Mouse (Mus musculus): ENCODE measurements around the gene Rpl29. TPM values are rescaled to one million over a fixed set of nuclear protein-coding genes. Genes with fewer than 3 reads are reported as not detected.

The Rpl29 gene
- polyA plus RNA-seq, 1 experiment from 2014 or later: 620 TPM

GRCm38 (mm10) chr9:106473753-106474105 lies 44.5 kb downstream of the Rpl29 start:
- Histone ChIP-seq H3K36me3 (ENCODE audit: control insufficient read depth, insufficient read depth, low read length) (no peaks in the 10 kb centered on the region), H3K4me1 (ENCODE audit: control insufficient read depth, insufficient read depth, low read depth, low read length) (peaks cover 9% of the 10 kb centered on the region), H3K27ac (ENCODE audit: low read depth, low read length) (no peak overlapping the region), H3K9ac (ENCODE audit: low read depth, low read length) (no peak overlapping the region), H3K27me3 (replicated peaks; ENCODE audit: control insufficient read depth, insufficient read depth, low read length) (no peaks in the 10 kb centered on the region), H3K4me3 (ENCODE audit: low read length) (no peak overlapping the region), H3K9me3 (ENCODE audit: control insufficient read depth, low read length) (no peaks in the 10 kb centered on the region), H3K4me2 (ENCODE audit: low read length) (no peak overlapping the region)
- 81% methylated on average over 5 of the region's 5 CpGs for WGBS
- no peak for ATAC-seq

GRCm38 (mm10) chr9:106474456-106474855 lies 45.2 kb downstream of the Rpl29 start:
- Histone ChIP-seq H3K4me3 (ENCODE audit: low read length) (no peak overlapping the region), H3K36me3 (ENCODE audit: control insufficient read depth, insufficient read depth, low read length) (no peaks in the 10 kb centered on the region), H3K27ac (ENCODE audit: low read depth, low read length) (no peak overlapping the region), H3K4me2 (ENCODE audit: low read length) (no peak overlapping the region), H3K9ac (ENCODE audit: low read depth, low read length) (peak overlapping the region; percentile 36), H3K27me3 (replicated peaks; ENCODE audit: control insufficient read depth, insufficient read depth, low read length) (no peaks in the 10 kb centered on the region), H3K9me3 (ENCODE audit: control insufficient read depth, low read length) (no peaks in the 10 kb centered on the region), H3K4me1 (ENCODE audit: control insufficient read depth, insufficient read depth, low read depth, low read length) (peaks cover 10% of the 10 kb centered on the region)
- no peak for ATAC-seq
- WGBS: 2% methylated on average over 6 of the region's 6 CpGs

- Histone ChIP-seq H3K4me3 (ENCODE audit: low read length) (no peak overlapping the region), H3K27me3 (replicated peaks; ENCODE audit: control insufficient read depth, insufficient read depth, low read length) (no peaks in the 10 kb centered on the region), H3K36me3 (ENCODE audit: control insufficient read depth, insufficient read depth, low read length) (no peaks in the 10 kb centered on the region), H3K4me1 (ENCODE audit: control insufficient read depth, insufficient read depth, low read depth, low read length) (peaks cover 10% of the 10 kb centered on the region), H3K9me3 (ENCODE audit: control insufficient read depth, low read length) (no peaks in the 10 kb centered on the region), H3K27ac (ENCODE audit: low read depth, low read length) (no peak overlapping the region), H3K4me2 (ENCODE audit: low read length) (no peak overlapping the region), H3K9ac (ENCODE audit: low read depth, low read length) (no peak overlapping the region)
- no peak for ATAC-seq
- 60% methylated on average over 7 of the region's 7 CpGs for WGBS
Observed at GRCm38 (mm10) chr9:106475046-106475445, 45.8 kb downstream of the Rpl29 start.

- Histone ChIP-seq H3K27ac (ENCODE audit: low read depth, low read length) (no peak within 1 kb of the TSS), H3K4me1 (ENCODE audit: control insufficient read depth, insufficient read depth, low read depth, low read length) (peaks cover 10% of the 10 kb centered on the region), H3K4me2 (ENCODE audit: low read length) (peak within 1 kb of the TSS; percentile 44), H3K27me3 (replicated peaks; ENCODE audit: control insufficient read depth, insufficient read depth, low read length) (no peaks in the 10 kb centered on the region), H3K9me3 (ENCODE audit: control insufficient read depth, low read length) (no peaks in the 10 kb centered on the region), H3K36me3 (ENCODE audit: control insufficient read depth, insufficient read depth, low read length) (no peaks in the 10 kb centered on the region), H3K4me3 (ENCODE audit: low read length) (peak within 1 kb of the TSS; percentile 67; the same call in 1 of the 2 replicates), H3K9ac (ENCODE audit: low read depth, low read length) (0 out of 2 replicates have a peak within 1 kb of the TSS, but pooled peaks have one; percentile 0)
- 92% methylated on average over 10 of the region's 10 CpGs for WGBS
- ATAC-seq: no peak
Observed at GRCm38 (mm10) chr9:106475663-106476001, 46.4 kb downstream of the Rpl29 start, which contains the start of gene Rrp9. Gene Rrp9, plus strand, starts transcription at chr9:106475963.

GRCm38 (mm10) chr9:106476002-106476923 lies 47.0 kb downstream of the Rpl29 start:
- Histone ChIP-seq H3K27me3 (replicated peaks; ENCODE audit: control insufficient read depth, insufficient read depth, low read length) (no peaks in the 10 kb centered on the region), H3K9ac (ENCODE audit: low read depth, low read length) (0 out of 2 replicates have a peak overlapping the region, but pooled peaks have one; percentile 0), H3K27ac (ENCODE audit: low read depth, low read length) (no peak overlapping the region), H3K36me3 (ENCODE audit: control insufficient read depth, insufficient read depth, low read length) (no peaks in the 10 kb centered on the region), H3K4me3 (ENCODE audit: low read length) (no peak overlapping the region), H3K4me2 (ENCODE audit: low read length) (peak overlapping the region; percentile 44), H3K4me1 (ENCODE audit: control insufficient read depth, insufficient read depth, low read depth, low read length) (peaks cover 10% of the 10 kb centered on the region), H3K9me3 (ENCODE audit: control insufficient read depth, low read length) (no peaks in the 10 kb centered on the region)
- ATAC-seq: no peak
- WGBS: 39% methylated on average over 16 of the region's 16 CpGs

GRCm38 (mm10) chr9:106476924-106477484 lies 47.8 kb downstream of the Rpl29 start, which contains the start of gene Parp3:
Gene Parp3, minus strand, starts transcription at chr9:106476949.
- under 1% methylated on average over 41 of the region's 41 CpGs for WGBS
- peak; percentile 99 for ATAC-seq
- Histone ChIP-seq H3K27me3 (replicated peaks; ENCODE audit: control insufficient read depth, insufficient read depth, low read length) (no peaks in the 10 kb centered on the region), H3K36me3 (ENCODE audit: control insufficient read depth, insufficient read depth, low read length) (peaks cover 5% of the 10 kb centered on the region; the same call in 1 of the 2 replicates), H3K4me3 (ENCODE audit: low read length) (peak within 1 kb of the TSS; percentile 67), H3K27ac (ENCODE audit: low read depth, low read length) (no peak within 1 kb of the TSS), H3K4me1 (ENCODE audit: control insufficient read depth, insufficient read depth, low read depth, low read length) (peaks cover 10% of the 10 kb centered on the region), H3K4me2 (ENCODE audit: low read length) (peak within 1 kb of the TSS; percentile 69), H3K9ac (ENCODE audit: low read depth, low read length) (peak within 1 kb of the TSS; percentile 64), H3K9me3 (ENCODE audit: control insufficient read depth, low read length) (no peaks in the 10 kb centered on the region)

- peak overlapping the region; percentile 64 for H3K9ac ChIP-seq (ENCODE audit: low read depth, low read length)
- H3K4me2 ChIP-seq (ENCODE audit: low read length): peak overlapping the region; percentile 69
- peaks cover 10% of the 10 kb centered on the region for H3K4me1 ChIP-seq (ENCODE audit: control insufficient read depth, insufficient read depth, low read depth, low read length)
- WGBS: 4% methylated on average over 16 of the region's 16 CpGs
- H3K27ac ChIP-seq (ENCODE audit: low read depth, low read length): no peak overlapping the region
- peak overlapping the region; percentile 67 for H3K4me3 ChIP-seq (ENCODE audit: low read length)
- H3K36me3 ChIP-seq (ENCODE audit: control insufficient read depth, insufficient read depth, low read length): peaks cover 6% of the 10 kb centered on the region
- no peaks in the 10 kb centered on the region for H3K27me3 ChIP-seq (replicated peaks; ENCODE audit: control insufficient read depth, insufficient read depth, low read length)
- H3K9me3 ChIP-seq (ENCODE audit: control insufficient read depth, low read length): no peaks in the 10 kb centered on the region
- no peak for ATAC-seq
Observed at GRCm38 (mm10) chr9:106477649-106478048, 48.4 kb downstream of the Rpl29 start.

GRCm38 (mm10) chr9:106478101-106478500 lies 48.8 kb downstream of the Rpl29 start:
- Histone ChIP-seq H3K4me1 (ENCODE audit: control insufficient read depth, insufficient read depth, low read depth, low read length) (peaks cover 10% of the 10 kb centered on the region), H3K4me2 (ENCODE audit: low read length) (peak overlapping the region; percentile 69), H3K9ac (ENCODE audit: low read depth, low read length) (peak overlapping the region; percentile 64; the same call in 1 of the 2 replicates), H3K4me3 (ENCODE audit: low read length) (peak overlapping the region; percentile 67), H3K27me3 (replicated peaks; ENCODE audit: control insufficient read depth, insufficient read depth, low read length) (no peaks in the 10 kb centered on the region), H3K27ac (ENCODE audit: low read depth, low read length) (no peak overlapping the region), H3K9me3 (ENCODE audit: control insufficient read depth, low read length) (no peaks in the 10 kb centered on the region), H3K36me3 (ENCODE audit: control insufficient read depth, insufficient read depth, low read length) (peaks cover 10% of the 10 kb centered on the region)
- ATAC-seq: no peak
- 87% methylated on average over 9 of the region's 9 CpGs for WGBS

GRCm38 (mm10) chr9:106480541-106480940 lies 51.3 kb downstream of the Rpl29 start:
- Histone ChIP-seq H3K4me1 (ENCODE audit: control insufficient read depth, insufficient read depth, low read depth, low read length) (peaks cover 10% of the 10 kb centered on the region), H3K4me3 (ENCODE audit: low read length) (no peak overlapping the region), H3K4me2 (ENCODE audit: low read length) (no peak overlapping the region), H3K27ac (ENCODE audit: low read depth, low read length) (no peak overlapping the region), H3K9me3 (ENCODE audit: control insufficient read depth, low read length) (no peaks in the 10 kb centered on the region), H3K9ac (ENCODE audit: low read depth, low read length) (no peak overlapping the region), H3K36me3 (ENCODE audit: control insufficient read depth, insufficient read depth, low read length) (peaks cover 34% of the 10 kb centered on the region), H3K27me3 (replicated peaks; ENCODE audit: control insufficient read depth, insufficient read depth, low read length) (no peaks in the 10 kb centered on the region)
- 96% methylated on average over 7 of the region's 7 CpGs for WGBS
- no peak for ATAC-seq
